Mouse (Mus musculus): ENCODE data around the gene Gbx1.

DNA sequence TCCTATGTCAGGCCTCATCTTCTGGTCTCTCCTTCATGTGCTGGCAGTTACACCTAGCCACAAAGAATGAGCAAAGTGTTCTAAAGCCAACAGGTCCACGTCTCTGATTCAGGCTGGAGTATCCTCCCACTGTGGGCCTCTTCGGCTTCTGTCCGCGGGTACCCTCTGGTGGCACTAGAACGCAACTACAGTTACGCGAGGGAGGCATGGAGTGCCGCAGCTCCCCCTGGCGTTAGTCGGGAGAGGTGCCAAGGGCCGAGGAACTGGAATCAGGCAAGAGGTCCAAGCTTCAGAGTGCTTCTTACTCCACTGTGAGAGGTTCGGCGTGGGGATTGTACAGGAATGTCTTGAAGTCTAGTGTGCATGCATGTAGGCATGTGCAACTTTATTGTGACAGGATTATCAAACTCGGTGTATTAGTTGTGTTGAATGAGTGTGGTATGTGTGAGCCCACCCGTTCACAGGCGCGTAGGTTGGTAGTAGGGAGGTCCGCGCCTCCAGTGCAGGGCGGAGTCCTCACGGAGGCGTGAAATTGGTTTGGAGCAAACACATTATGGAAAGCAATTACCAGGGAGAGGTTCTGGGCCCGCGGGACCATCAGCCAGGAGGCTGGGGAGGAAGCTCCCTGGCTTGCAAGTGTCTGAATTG is 3.2 kb upstream of the Gbx1 start:
- TF ChIP-seq CTCF (IDR thresholded peaks at IDR 0.05; ENCODE audit: low read depth) = peak; percentile 100
- TF ChIP-seq EP300 (IDR thresholded peaks at IDR 0.05; ENCODE audit: low read depth) = no peak
